Mouse (Mus musculus) ES-Bruce4 (cell line): ENCODE measurements around the gene Ggt5. TPM values are rescaled to one million over a fixed set of nuclear protein-coding genes. Genes with fewer than 3 reads are reported as not detected.
A peak's percentile ranks its signal among the peaks of the same experiment; 100 is the strongest.
"Not testable (repeated sequence)": the region's sequence is repeated elsewhere in the genome, so short reads cannot be mapped to it uniquely, and the experiment has no call there.

Source experiments
- H3K27ac ChIP-seq: 2 replicates; pipeline ENCODE4 v1.5.1; 2012; ENCODE audit warnings: low read length, inconsistent platforms; ENCODE audit not compliant: insufficient read depth
- H3K27me3 ChIP-seq: 2 replicates; pipeline ENCODE4 v1.6.1; 2012; ENCODE audit warnings: mild to moderate bottlenecking, low read length, inconsistent platforms; ENCODE audit not compliant: control insufficient read depth, poor library complexity, insufficient read depth, severe bottlenecking
- H3K36me3 ChIP-seq: 2 replicates; pipeline ENCODE4 v1.6.1; 2012; ENCODE audit warnings: inconsistent platforms, mild to moderate bottlenecking, low read length, moderate library complexity; ENCODE audit not compliant: control insufficient read depth, poor library complexity, insufficient read depth, severe bottlenecking
- H3K4me1 ChIP-seq: one replicate; pipeline ENCODE4 v1.8.1; 2011; ENCODE audit warnings: low read length; ENCODE audit not compliant: control insufficient read depth, insufficient read depth
- H3K4me3 ChIP-seq: 2 replicates; pipeline ENCODE4 v1.5.1; 2011; ENCODE audit warnings: low read depth, mild to moderate bottlenecking, low read length
- H3K9ac ChIP-seq: 2 replicates; pipeline ENCODE4 v1.6.1; 2012; ENCODE audit warnings: low read depth, mild to moderate bottlenecking, inconsistent platforms; ENCODE audit not compliant: poor library complexity, severe bottlenecking
- H3K9me3 ChIP-seq: replicated peaks from 2 replicates; pipeline ENCODE4 v1.6.1; 2012; ENCODE audit warnings: mild to moderate bottlenecking, low read length, inconsistent platforms; ENCODE audit not compliant: control insufficient read depth, poor library complexity, insufficient read depth, severe bottlenecking
- CTCF ChIP-seq: IDR thresholded peaks from one replicate; pipeline ENCODE4 v1.8.1; 2011; ENCODE audit warnings: low read depth, low read length
- EP300 ChIP-seq: IDR thresholded peaks from 2 replicates; pipeline ENCODE4 v1.6.1; 2011; ENCODE audit warnings: low read depth, low read length; ENCODE audit not compliant: insufficient read depth
- POLR2A ChIP-seq: IDR thresholded peaks from one replicate; pipeline ENCODE4 v1.8.1; 2011; ENCODE audit warnings: low read length; ENCODE audit not compliant: insufficient read depth
- polyA plus RNA-seq: library from polyadenylated mRNA; stranded (reverse); fragments of >200 nt; gene quantifications from 2 replicates; pipeline ENCODE4 v1.2.4, GENCODE M21; 2011; ENCODE audit warnings: low read depth; ENCODE audit not compliant: missing spikeins, insufficient read depth, insufficient read length

Ggt5 gene
- polyA plus RNA-seq, 1 experiment, result 0.81 TPM

- Histone ChIP-seq H3K4me1 (peaks cover 12% of the 10 kb centered on the region), H3K36me3 (no peaks in the 10 kb centered on the region), H3K4me3 (no peak overlapping the region), H3K9ac (no peak overlapping the region), H3K9me3 (no peaks in the 10 kb centered on the region), H3K27ac (peak overlapping the region; percentile 14), H3K27me3 (no peaks in the 10 kb centered on the region)
- peak; percentile 55; the same call in 1 of the 2 replicates for TF ChIP-seq EP300
- TF ChIP-seq CTCF, result no peak
- no peak for TF ChIP-seq POLR2A
These were observed 23.2 kb upstream of the Ggt5 start for GRCm38 (mm10) chr10:75565906-75566305.

- Histone ChIP-seq H3K36me3 (no peaks in the 10 kb centered on the region), H3K4me1 (peaks cover 14% of the 10 kb centered on the region), H3K9me3 (no peaks in the 10 kb centered on the region), H3K9ac (no peak overlapping the region), H3K4me3 (no peak overlapping the region), H3K27me3 (no peaks in the 10 kb centered on the region), H3K27ac (peak overlapping the region; percentile 14; the same call in 1 of the 2 replicates)
- TF ChIP-seq POLR2A (no peak), CTCF (no peak), EP300 (no peak)
These were observed 22.8 kb upstream of the Ggt5 start for GRCm38 (mm10) chr10:75566321-75566720.

- H3K9ac ChIP-seq, H3K4me3 ChIP-seq, H3K36me3 ChIP-seq, H3K27me3 ChIP-seq, H3K9me3 ChIP-seq, H3K27ac ChIP-seq: not testable (repeated sequence)
- peaks cover 17% of the 10 kb centered on the region for H3K4me1 ChIP-seq
These were observed 22.4 kb upstream of the Ggt5 start for GRCm38 (mm10) chr10:75566765-75567164.

GRCm38 (mm10) chr10:75568029-75568428 lies 21.1 kb upstream of the Ggt5 start:
- no peaks in the 10 kb centered on the region for H3K27me3 ChIP-seq
- no peaks in the 10 kb centered on the region for H3K9me3 ChIP-seq
- no peaks in the 10 kb centered on the region for H3K36me3 ChIP-seq
- no peak for TF ChIP-seq EP300
- TF ChIP-seq POLR2A, result no peak
- no peak for TF ChIP-seq CTCF
- H3K27ac ChIP-seq, result no peak overlapping the region
- no peak overlapping the region for H3K9ac ChIP-seq
- H3K4me1 ChIP-seq, result peaks cover 17% of the 10 kb centered on the region
- 0 out of 2 replicates have a peak overlapping the region, but pooled peaks have one; percentile 24 for H3K4me3 ChIP-seq

GRCm38 (mm10) chr10:75568441-75568840 lies 20.7 kb upstream of the Ggt5 start:
- Histone ChIP-seq H3K4me3 (peak overlapping the region; percentile 24; the same call in 1 of the 2 replicates), H3K36me3 (no peaks in the 10 kb centered on the region), H3K9ac (0 out of 2 replicates have a peak overlapping the region, but pooled peaks have one; percentile 1), H3K27ac (no peak overlapping the region), H3K9me3 (no peaks in the 10 kb centered on the region), H3K27me3 (no peaks in the 10 kb centered on the region), H3K4me1 (peaks cover 17% of the 10 kb centered on the region)
- TF ChIP-seq EP300, result 0 out of 2 replicates have a peak, but pooled peaks have one; percentile 21
- TF ChIP-seq POLR2A, result no peak
- no peak for TF ChIP-seq CTCF

GRCm38 (mm10) chr10:75568851-75569250 lies 20.3 kb upstream of the Ggt5 start:
- no peak overlapping the region for H3K27ac ChIP-seq
- peak overlapping the region; percentile 24; the same call in 1 of the 2 replicates for H3K4me3 ChIP-seq
- no peaks in the 10 kb centered on the region for H3K9me3 ChIP-seq
- TF ChIP-seq CTCF (no peak), EP300 (no peak), POLR2A (no peak)
- H3K4me1 ChIP-seq, result peaks cover 17% of the 10 kb centered on the region
- 0 out of 2 replicates have a peak overlapping the region, but pooled peaks have one; percentile 1 for H3K9ac ChIP-seq
- H3K36me3 ChIP-seq, result no peaks in the 10 kb centered on the region
- no peaks in the 10 kb centered on the region for H3K27me3 ChIP-seq
